Mouse (Mus musculus) lung, adult 18-20 months (tissue): ENCODE measurements around the gene Dusp13.

ENCODE experiments used
- DNase-seq, 2 experiments: peaks; one replicate each; pipeline ENCODE4 v3.0.0; 2022; ENCODE audit warnings: mixed read lengths in 2 of 2

Dusp13 gene

GRCm38 (mm10) chr14:21746846-21747245, 4.1 kb downstream of the Dusp13 start:
- DNase-seq: peak in 1 of 2 experiments; percentile 60

DNA sequence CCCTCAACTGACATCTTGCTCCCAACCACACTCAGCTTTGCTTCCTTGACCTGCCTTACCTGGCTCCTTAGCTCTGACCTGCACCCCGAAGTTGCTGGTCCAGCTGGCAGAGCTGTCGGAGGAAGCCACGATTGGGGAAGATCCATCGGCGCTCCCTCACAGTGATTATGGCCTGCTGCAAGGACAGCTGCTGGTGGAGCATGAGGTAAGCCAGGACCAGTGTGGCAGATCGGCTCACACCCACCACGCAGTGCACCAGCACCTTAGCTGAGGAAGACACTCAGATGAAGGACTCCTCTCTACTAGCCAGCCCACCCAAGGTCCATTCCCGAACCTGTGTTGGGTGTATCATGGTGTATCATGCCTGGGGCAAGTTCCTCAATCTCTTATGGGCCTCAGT, 4.7 kb downstream of the Dusp13 start:
- DNase-seq: no peak

- peak; percentile 43 to 46 for DNase-seq
These were observed 5.8 kb downstream of the Dusp13 start for GRCm38 (mm10) chr14:21745149-21745548.

GRCm38 (mm10) chr14:21744169-21744568, 6.8 kb downstream of the Dusp13 start:
- no peak for DNase-seq

DNA sequence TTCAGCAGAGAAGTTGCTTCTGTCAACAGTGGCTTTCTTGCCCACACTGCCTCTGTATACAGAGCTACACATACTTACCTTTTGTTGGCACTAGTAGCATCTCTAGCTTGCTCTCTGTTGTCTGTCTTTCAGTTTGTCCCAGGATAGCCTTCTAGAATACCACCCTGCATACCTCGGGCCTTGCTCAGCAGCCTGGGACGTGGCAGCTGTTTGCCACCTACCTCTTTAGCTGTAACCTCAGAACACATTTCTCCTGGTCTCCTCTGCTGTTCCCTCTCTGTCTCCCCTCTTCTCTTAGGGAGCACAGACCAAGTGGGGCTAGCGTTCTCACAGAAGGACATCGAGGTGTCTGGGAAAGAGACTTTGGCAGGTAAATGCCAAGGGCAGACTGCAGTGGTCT, 8.5 kb downstream of the Dusp13 start:
- DNase-seq: no peak

DNA sequence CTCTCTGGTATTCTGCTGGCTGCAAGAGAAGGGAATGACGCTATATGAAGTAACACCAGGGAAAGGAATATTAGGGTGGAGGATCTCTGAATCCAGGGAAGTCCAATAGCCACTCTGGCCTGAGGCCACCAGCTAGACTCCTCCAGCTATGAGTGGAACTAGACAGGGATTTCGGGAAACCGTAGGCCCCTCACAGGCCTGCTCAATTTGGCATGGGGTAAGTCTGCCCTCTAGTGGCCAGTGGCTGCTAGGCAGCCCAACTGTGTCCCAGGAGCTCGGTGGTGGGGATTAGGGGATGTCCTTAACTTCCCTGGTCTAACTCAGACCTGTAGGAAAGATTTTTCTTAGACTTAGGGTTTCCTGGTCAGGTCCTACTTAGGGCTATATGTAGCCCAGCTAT, 9.2 kb downstream of the Dusp13 start:
- DNase-seq: peak; percentile 69 to 71

GRCm38 (mm10) chr14:21741314-21741713, 9.7 kb downstream of the Dusp13 start:
- no peak for DNase-seq

DNA sequence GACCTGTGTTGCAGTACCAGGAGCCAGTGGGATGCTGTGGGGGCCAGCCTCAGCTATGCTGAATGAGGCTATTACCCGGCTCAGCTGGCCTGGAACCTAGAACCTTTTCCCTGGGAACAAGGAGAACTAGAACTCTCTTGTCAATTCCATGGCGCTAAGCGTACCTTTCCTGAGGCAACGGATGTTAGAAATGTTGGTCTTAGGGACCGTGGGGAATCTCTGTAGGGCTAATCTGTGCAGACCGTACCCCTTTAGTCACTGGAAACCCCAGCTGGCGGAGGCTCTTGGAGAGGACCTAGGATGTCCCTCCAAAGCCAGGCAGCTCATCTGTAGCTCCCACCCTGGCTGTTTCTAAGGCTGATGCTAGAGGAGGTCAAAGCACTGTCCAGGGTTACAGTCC, 10.6 kb downstream of the Dusp13 start:
- no peak for DNase-seq

DNA sequence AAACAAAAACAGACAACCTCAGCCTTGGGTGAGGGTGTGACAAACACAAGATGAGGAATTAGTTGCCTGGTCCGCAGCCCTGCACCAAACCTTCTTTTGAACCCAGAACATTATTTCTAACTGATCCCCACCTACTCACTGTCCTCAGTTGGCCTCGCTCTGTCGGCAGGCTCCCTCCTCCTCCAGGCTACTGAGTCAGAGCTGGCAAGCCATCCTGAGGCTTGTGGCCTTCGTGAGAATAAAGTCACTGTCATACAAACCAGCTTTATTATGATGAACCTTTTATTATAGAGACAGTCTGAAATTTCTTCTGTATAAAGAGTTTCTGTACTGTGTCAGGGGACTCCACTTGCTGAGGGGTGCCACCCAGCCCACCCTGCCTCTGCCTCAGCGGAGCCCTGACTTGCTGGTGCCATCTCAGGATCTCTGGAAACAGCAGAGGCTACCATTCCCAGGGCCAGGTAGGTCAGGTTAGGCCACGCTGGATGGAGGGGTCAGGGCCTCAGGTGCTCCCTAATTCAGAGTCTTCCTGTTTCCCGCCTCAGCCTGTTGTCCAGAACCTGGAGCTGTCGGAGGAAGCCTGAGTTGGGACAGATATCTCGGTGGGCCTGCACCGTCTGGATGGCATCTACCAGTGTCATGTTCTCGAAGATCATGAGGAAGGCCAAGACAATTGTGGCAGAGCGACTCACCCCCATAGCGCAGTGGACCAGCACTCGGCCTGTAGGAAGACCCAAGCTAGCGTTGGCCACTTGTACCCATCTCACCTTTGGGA, 17.7 kb downstream of the Dusp13 start:
- no peak for DNase-seq

DNA sequence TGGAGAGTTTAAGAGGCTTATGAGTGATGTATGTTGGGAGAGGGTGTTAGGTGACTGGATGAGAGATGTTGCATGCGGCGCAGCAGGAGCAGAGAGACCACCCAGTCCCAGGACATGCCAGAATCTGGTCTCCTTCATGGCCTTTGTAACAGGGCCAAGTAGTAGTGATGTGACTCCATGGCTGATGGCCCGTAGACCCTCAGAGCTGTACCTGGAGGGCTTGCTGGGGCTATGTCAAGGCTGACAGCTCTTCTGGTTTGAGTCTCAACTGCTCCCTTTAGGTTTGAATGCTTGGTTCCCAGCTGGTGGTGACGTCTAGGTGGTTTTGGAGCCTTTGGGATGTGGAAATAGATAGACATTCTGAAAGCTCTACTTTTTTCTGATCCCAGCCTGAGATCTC, 21.0 kb downstream of the Dusp13 start:
- no peak for DNase-seq

GRCm38 (mm10) chr14:21729031-21729732, 21.8 kb downstream of the Dusp13 start:
- no peak for DNase-seq

DNA sequence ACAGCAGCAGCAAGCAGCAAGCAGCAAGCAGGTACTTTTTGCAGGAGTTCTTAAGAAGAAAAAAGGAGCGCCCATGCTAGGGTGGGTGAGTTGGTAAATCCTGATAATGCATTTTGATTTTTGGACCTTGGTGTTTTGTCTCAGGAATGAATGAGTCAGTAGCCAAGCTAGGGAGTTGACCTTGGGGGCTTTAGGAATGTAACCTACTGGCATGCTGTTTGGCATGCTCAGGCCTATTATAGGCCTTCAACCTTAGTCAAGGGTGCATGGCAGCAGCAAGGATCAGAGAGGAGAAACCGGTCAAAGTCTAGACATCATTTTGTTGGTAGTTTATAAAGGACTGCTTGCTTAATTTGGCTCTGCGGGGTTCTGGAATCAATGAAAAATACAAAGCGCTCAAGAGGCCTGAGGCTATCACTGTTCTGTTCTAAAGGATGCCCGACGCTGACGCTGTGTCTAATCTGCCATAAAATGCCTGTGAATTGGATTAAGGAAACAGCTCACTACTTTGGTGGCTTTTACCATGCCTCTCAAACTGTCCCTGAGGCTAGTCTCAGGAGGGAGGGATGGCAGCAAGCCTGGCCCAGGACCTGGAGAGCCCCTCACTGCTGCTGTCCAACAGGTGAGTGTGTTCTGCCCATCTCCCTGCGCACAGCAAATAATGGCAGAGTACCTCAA, 28.8 kb downstream of the Dusp13 start:
- DNase-seq: no peak

- DNase-seq: no peak
These were observed 30.4 kb downstream of the Dusp13 start for GRCm38 (mm10) chr14:21720430-21721205.

GRCm38 (mm10) chr14:21719646-21720383, 31.2 kb downstream of the Dusp13 start:
- DNase-seq: no peak

- DNase-seq: no peak
These were observed 36.5 kb downstream of the Dusp13 start, which contains the start of gene Dupd1 for GRCm38 (mm10) chr14:21714486-21714885. Dupd1 (minus strand) TSS chr14:21714576.

- no peak for DNase-seq
These were observed 39.8 kb downstream of the Dusp13 start for GRCm38 (mm10) chr14:21711231-21711630.

DNA sequence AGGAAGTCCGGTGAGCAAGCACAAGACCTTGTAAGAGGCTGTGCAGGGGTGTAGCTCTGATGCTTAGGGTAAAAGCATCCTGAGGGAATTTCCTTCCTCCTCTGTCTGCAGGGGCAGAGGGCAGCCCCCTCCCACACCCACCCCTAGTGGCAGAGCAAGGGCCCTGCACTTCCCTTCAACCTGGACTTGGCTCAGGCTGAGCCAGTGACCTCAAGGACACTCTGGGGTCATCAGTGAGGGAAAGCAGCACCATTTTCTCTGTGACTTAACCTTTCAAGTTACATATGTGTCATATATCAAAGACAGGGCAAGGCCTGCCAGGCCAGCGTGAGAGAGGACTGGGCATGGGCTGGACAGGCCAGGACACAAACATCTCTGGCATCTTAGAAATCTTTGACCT, 41.4 kb downstream of the Dusp13 start:
- DNase-seq: no peak

DNA sequence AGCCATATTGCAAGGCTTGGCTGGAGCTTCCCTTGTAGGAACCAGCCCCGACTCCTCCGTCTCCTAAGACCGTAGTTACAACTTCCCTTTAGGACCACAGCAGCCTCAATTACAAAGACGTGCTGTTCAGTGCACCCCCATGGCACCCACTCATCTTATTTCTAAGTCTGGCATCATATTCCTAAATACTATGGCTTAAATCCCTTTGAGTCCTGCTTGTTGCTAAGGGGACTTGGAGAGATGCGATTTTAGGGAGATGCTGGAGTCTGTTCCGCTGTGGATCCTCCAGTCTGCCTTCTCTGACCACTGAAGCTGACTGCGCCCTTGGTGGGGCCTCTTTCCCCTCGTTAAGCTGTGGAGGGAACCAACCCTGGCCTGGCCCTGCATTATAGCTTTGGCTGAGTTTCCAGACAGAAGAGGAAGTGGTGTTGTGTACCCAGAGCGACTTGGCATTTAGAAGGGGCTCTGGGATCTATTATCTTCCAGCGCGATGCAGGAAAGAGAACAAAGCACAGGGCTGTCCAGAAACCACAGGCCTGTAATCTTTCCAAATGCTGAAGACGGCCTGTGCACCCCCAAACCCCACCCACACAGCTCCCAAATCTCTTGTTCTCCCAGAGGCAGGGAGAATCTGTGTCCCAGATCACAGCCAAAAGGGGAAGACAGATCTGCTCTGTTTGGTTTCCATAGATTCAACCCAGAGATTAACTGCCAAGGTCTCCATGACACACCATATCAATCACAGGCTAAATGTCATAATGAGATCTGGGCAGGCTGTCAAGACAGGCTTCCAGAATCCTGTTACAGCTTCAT, 44.0 kb downstream of the Dusp13 start:
- peak; percentile 44 to 61 for DNase-seq

DNA sequence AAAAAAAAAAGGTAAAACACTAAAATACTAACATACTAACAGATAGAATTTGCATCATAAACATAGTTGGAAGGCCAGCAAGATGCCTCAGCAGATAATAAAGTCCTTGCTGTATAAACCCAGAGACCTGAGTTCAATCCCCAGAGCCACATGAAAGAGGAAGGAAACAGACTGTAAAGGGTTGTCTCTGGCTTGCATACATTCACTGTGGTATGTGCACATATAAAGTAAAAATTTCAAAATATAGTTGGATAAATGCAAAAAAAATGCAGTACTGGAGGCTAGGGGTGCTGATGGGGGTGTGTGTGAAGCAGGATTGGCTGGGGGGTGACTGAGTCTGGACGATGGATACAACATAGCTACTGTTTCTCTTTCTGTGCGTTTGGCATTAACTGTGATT, 45.5 kb downstream of the Dusp13 start:
- no peak for DNase-seq

- DNase-seq: peak in 1 of 2 experiments; percentile 12
These were observed 47.7 kb downstream of the Dusp13 start for GRCm38 (mm10) chr14:21703255-21703654.

DNA sequence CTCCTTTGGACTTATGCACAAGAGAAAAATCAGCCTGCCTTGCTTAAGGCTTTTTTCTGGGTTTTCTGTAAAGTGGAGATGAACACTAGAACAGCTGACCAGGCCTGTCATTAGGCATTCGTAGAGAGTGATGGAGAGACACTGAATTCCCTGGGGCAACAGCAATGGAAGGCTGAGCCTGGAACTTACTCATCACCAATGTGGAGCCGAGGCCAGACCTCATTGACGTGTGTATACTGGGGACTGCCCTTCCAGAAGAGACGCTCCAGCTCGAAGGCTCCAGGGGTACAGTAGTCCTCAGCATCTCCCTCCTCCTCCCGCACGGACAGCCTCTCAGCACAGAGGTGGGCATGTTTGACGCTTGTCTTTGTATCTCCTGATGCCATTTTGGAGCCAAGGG, 48.3 kb downstream of the Dusp13 start:
- DNase-seq: no peak
